Mouse (Mus musculus): ENCODE measurements around the gene Olfr101. TPM values are rescaled to one million over a fixed set of nuclear protein-coding genes. Genes with fewer than 3 reads are reported as not detected.

Gene Olfr101
- not detected for total RNA-seq (2021)
- long read RNA-seq, experiment 1, result 0 reads
- long read RNA-seq, experiment 2, result 0 reads

DNA sequence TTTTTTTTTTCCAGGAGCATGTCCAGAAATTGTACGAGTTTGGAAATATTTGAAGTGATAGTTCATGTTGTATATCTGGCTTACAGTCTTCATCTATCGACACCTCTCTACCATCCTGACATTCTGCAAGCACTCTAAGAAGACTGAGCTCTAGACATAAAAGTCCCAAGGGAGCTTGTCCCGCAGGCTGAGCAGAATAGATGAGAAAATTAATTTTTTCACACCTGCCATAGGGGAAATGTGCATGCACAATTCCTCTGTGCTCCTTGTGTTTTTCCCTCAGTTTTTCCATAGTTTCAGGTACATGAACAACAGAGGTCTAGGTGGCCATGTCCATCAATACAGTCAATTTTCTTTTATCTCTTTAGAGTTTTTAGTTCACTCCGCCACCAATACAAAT is at the start of gene Olfr101:
Gene Olfr101, minus strand, starts transcription at position 101 of the 400 bp plus-strand sequence.
- no peak for DNase-seq (ENCODE audit: low spot score in 2 of 2)

GRCm38 (mm10) chr17:37339598-37339997 is 35.5 kb upstream of the Olfr101 start, which contains the start of gene Olfr103:
Gene Olfr103 (minus strand): TSS chr17:37339698.
- no peak for DNase-seq (ENCODE audit: low spot score in 2 of 2)

DNA sequence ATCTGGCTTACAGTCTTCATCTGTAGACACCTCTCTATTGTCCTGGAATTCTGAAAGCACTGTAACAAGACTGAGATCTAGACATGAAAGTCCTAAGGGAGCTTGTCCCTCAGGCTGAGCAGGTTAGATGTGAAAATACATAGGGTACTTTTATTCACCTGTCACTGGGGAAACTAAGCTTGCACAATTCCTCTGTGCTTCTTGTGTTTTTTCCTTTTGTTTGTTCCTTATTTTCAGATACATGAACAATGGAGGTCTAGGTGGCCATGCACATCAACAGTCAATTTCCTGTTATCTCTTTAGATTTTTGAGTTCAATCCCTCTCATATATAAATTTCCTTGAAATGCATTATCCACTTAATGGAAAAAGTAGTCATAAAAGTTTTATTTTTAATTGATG is 12.8 kb upstream of the Olfr101 start, which contains the start of gene Olfr102:
Gene Olfr102, minus strand, starts transcription at position 101 of the 400 bp plus-strand sequence.
- DNase-seq (ENCODE audit: low spot score in 2 of 2), result no peak

GRCm38 (mm10) chr17:37310146-37310699 is 6.1 kb upstream of the Olfr101 start:
- no peak for DNase-seq (ENCODE audit: low spot score in 2 of 2)

DNA sequence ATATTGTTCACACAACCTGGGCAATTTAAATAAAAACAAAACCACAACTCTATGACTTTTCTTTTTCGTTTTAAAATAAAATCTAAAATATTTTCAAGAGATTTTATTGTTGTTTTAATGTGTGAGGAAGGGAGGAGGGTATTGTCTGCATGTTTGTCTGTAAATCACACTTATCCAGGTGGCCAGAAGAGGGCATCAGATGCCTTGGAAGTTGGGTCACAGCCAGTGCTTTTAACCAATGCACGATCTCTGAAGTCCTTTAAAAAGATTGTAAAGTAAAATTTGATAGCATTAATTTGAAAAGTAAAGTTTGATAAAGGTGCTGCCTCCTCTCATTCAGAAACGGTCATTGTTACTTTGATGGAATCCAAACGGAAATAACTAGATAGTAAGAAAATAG is 4.4 kb upstream of the Olfr101 start:
- no peak for DNase-seq (ENCODE audit: low spot score in 2 of 2)

- DNase-seq (ENCODE audit: low spot score in 2 of 2), result no peak
These were observed 20.8 kb downstream of the Olfr101 start, which contains the start of gene Olfr99 for GRCm38 (mm10) chr17:37283360-37283759. Gene Olfr99 (minus strand): TSS chr17:37283460.

- DNase-seq (ENCODE audit: low spot score in 2 of 2), result no peak
These were observed 23.8 kb downstream of the Olfr101 start for GRCm38 (mm10) chr17:37280331-37280730.

GRCm38 (mm10) chr17:37276573-37276972 is 27.5 kb downstream of the Olfr101 start:
- DNase-seq (ENCODE audit: low spot score in 2 of 2), result no peak

DNA sequence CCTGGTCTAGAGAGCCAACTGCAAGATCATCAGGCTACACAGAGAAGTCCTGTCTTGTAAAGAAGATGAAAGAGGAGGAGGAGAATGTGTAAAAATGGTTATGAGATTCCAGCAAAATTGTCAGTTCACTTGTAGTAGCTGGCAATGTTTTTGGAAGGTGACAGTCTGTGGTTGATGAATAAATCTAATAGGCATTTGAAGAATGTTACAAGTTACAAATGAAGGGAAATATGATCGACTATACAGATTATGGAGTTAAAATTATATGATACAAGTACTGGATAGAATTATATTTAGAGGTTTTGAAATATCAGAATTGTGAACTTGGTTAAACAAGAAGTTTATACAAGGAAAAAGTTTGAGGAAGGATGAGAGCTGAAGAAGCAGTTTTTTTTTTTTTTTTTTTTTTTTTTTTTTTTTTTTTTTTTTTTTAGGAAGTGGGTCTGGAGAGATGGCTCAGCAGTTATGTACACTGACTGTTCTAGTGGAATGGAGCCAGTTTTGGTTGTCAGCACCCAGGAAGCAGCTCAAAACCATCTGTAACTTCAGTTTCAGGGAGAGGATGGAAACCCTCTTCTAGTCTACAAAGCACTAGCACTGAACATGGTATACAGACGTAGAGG is 28.4 kb downstream of the Olfr101 start:
- no peak for DNase-seq (ENCODE audit: low spot score in 2 of 2)

GRCm38 (mm10) chr17:37270702-37271092 is 33.4 kb downstream of the Olfr101 start:
- peak in 1 of 2 experiments; percentile 24 for DNase-seq (ENCODE audit: low spot score in 2 of 2)

- DNase-seq (ENCODE audit: low spot score in 2 of 2), result peak; percentile 66 to 75
These were observed 33.9 kb downstream of the Olfr101 start, which contains the start of gene H2-M3 for GRCm38 (mm10) chr17:37270058-37270701. Gene H2-M3 (plus strand): TSS chr17:37270220.

GRCm38 (mm10) chr17:37263626-37264025 is 40.5 kb downstream of the Olfr101 start, which contains the start of gene Olfr98:
Gene Olfr98 (minus strand): TSS chr17:37263749.
- DNase-seq (ENCODE audit: low spot score in 2 of 2), result no peak

DNA sequence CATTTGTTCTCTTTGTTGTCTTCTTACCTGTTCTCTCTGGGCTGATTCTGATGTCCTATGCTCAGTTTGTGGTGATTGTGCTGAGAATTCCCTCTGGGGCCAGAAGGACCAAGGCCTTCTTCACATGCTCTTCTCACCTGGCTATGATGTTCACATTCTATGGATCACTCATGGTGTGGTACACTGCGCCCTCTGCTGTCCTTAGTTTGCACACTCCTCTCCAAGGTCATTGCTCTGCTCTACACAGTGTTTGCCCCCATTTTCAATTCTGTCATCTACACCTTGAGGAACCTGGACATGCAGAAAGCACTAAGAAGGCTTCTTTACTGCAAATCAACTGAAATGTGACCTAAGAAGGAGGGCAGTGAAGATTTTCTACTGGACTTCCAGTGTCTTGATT is 53.6 kb downstream of the Olfr101 start:
- DNase-seq (ENCODE audit: low spot score in 2 of 2), result no peak

DNA sequence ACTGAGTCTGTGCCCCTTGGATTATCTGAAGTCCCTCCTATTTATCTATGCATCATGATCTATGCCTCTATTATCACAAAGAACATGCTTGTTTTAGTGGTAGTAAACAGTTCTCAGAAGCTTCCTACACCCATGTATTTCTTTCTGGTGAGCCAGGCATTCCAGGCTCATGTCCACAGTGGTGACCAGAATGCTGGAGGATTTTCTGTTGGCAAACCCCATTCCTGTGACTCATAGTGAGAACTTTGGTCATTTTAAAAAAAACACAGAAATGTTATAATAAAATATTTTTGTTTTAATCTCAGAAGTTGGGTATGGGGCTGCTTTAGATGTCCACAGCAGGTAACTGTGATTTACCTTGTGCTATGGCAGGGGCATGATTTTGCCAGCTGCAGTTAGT is 54.7 kb downstream of the Olfr101 start:
- no peak for DNase-seq (ENCODE audit: low spot score in 2 of 2)

Other genes starting within 250 kb of the Olfr101 start
- not detected for gene Olfr90, start 215.8 kb downstream of the Olfr101 start, total RNA-seq (2021)
- gene Olfr91, start 206.0 kb downstream of the Olfr101 start, total RNA-seq (2021), result not detected
- not detected for gene Olfr92, start 184.2 kb downstream of the Olfr101 start, total RNA-seq (2021)
- gene Olfr93, start 142.8 kb downstream of the Olfr101 start, total RNA-seq (2021), result not detected
- gene Ubd, start 110.4 kb downstream of the Olfr101 start, total RNA-seq (2021), result not detected
- gene Olfr94, start 103.3 kb downstream of the Olfr101 start, total RNA-seq (2021), result not detected
- gene Olfr95, start 91.2 kb downstream of the Olfr101 start, total RNA-seq (2021), result not detected
- not detected for gene Olfr96, start 84.2 kb downstream of the Olfr101 start, total RNA-seq (2021)
- not detected for gene Olfr97, start 67.0 kb downstream of the Olfr101 start, total RNA-seq (2021)
- not detected for gene Olfr98, start 40.6 kb downstream of the Olfr101 start, total RNA-seq (2021)
- gene H2-M3, start 34.1 kb downstream of the Olfr101 start, total RNA-seq (2021), result 1 to 10 TPM; 1.6 to 2.1 TPM
- not detected for gene Olfr99, start 20.9 kb downstream of the Olfr101 start, total RNA-seq (2021)
- gene Olfr102, start 12.7 kb upstream of the Olfr101 start, total RNA-seq (2021), result not detected
- gene Olfr103, start 35.4 kb upstream of the Olfr101 start, total RNA-seq (2021), result not detected
- not detected for gene Olfr104-ps, start 55.3 kb upstream of the Olfr101 start, total RNA-seq (2021)
- gene Olfr105-ps, start 74.7 kb upstream of the Olfr101 start, total RNA-seq (2021), result not detected
- not detected for gene Olfr106-ps, start 86.1 kb upstream of the Olfr101 start, total RNA-seq (2021)
- gene Olfr107, start 94.9 kb upstream of the Olfr101 start, total RNA-seq (2021), result not detected
- not detected for gene Olfr108, start 141.2 kb upstream of the Olfr101 start, total RNA-seq (2021)
- not detected for gene Olfr109, start 154.6 kb upstream of the Olfr101 start, total RNA-seq (2021)
- gene H2-M2, start 179.2 kb upstream of the Olfr101 start, total RNA-seq (2021), result not detected
- gene Olfr110, start 188.2 kb upstream of the Olfr101 start, total RNA-seq (2021), result not detected
- not detected for gene Olfr111, start 203.7 kb upstream of the Olfr101 start, total RNA-seq (2021)